Mouse (Mus musculus) lung, embryonic 14.5 days (tissue): ENCODE data around the gene Rnf167. TPM values are rescaled to one million over a fixed set of nuclear protein-coding genes. Genes with fewer than 3 reads are reported as not detected.

Source experiments
- ATAC-seq: fragments of 200-750 bp; cut with Nextera tagmentation; 2 replicates; pipeline ENCODE4 v1.8.0; 2017; ENCODE audit warnings: mild to moderate bottlenecking, moderate TSS enrichment, moderate library complexity; ENCODE audit not compliant: insufficient read depth
- DNase-seq: peaks from one replicate; pipeline ENCODE4 v3.0.0-alpha.2; 2015
- H3K27ac ChIP-seq: fragments of 300-500 bp; sonication (generic); 2 replicates; pipeline ENCODE4 v1.5.1; 2014; ENCODE audit warnings: low read depth, mild to moderate bottlenecking, moderate library complexity
- H3K27me3 ChIP-seq: fragments of 300-500 bp; sonication (generic); 2 replicates; pipeline ENCODE4 v1.6.1; 2014; ENCODE audit warnings: low read length, control low read depth; ENCODE audit not compliant: insufficient read depth
- H3K36me3 ChIP-seq: fragments of 300-500 bp; sonication (generic); 2 replicates; pipeline ENCODE4 v1.6.1; 2014; ENCODE audit warnings: control low read depth; ENCODE audit not compliant: insufficient read depth
- H3K4me1 ChIP-seq: fragments of 300-500 bp; sonication (generic); 2 replicates; pipeline ENCODE4 v1.6.1; 2014; ENCODE audit warnings: antibody characterized with exemption, control low read depth; ENCODE audit not compliant: insufficient read depth
- H3K4me2 ChIP-seq: fragments of 300-500 bp; sonication (generic); 2 replicates; pipeline ENCODE4 v1.6.1; 2014; ENCODE audit warnings: mild to moderate bottlenecking
- H3K4me3 ChIP-seq: fragments of 300-500 bp; sonication (generic); 2 replicates; pipeline ENCODE4 v1.5.1; 2014; ENCODE audit warnings: low read depth, low read length
- H3K9ac ChIP-seq: fragments of 300-500 bp; sonication (generic); 2 replicates; pipeline ENCODE4 v1.6.1; 2014
- H3K9me3 ChIP-seq: fragments of 300-500 bp; sonication (generic); 2 replicates; pipeline ENCODE4 v1.6.1; 2016; ENCODE audit warnings: low read depth, low read length, control low read depth
- CTCF ChIP-seq: IDR thresholded peaks from 2 replicates; pipeline ENCODE4 v1.5.1; 2016; ENCODE audit warnings: antibody characterized with exemption, low read depth
- WGBS: fragments of 180-500 bp; shearing (Covaris S2); extraction: QIAGEN DNeasy Blood & Tissue Kit; methylation state at CpG from one replicate; pipeline ENCODE4 v1.1.7; 2014; 5-methylcytosine and 5-hydroxymethylcytosine counted together
- polyA plus RNA-seq: library from polyadenylated mRNA; unstranded; fragments of >200 nt; fragmentation: Nextera tagmentation; extraction: Ambion mirVana; gene quantifications from 2 replicates; pipeline ENCODE4 v1.2.1, GENCODE M21; 2014

Rnf167 gene
- polyA plus RNA-seq: 97.0 and 98.8 TPM in 2 replicates

DNA sequence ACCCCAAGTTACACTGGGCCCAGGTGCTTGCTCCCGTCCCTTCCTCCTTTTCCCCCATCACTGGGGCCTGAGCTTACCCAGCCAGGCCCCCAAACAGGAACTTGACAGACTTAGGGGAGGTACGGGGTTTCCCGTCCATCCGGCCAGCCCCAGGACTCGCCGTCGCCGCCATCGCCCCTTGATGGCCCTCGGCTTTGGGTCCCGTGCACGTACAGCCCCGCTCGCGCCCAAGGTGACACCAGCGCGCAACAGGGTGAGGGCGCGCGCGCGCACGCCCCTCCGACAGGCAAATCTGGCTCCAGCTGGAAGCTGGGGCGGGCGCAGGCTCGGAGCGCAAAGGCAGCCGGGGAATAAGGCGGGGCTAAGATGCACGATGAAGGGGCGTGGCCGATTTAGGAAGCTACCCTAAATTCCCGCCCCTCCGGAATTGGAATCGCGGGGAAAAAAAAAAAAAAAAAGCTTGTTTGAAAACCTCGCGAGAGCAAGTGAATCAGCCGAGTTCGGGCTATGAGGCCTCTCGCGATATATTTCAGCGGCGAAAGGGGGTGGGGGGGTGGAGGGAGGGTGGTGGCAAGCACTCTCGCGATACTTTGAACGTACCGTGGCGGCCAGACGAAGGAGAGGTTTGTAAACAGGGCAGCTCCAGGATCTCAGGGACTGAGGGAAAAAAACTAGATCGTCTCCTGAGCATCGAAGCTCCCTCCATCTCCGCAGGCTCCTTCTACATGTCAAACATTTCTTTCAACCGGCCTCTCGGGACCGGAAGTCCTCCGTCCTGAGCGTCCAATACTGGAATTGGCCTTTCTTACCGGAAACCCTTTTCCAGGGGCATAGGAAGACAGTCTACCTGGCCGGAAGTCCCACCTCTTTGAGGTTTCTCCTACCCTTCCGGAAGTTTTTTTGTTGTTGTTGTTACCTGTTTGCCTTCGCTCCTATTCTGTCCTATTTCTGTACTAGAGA is at the start of gene Rnf167, which contains the start of gene Slc25a11:
Gene Rnf167 (plus strand): TSS at position 545 of the 960 bp plus-strand sequence.
Gene Slc25a11 (minus strand): TSS at position 789 of the 960 bp plus-strand sequence.
- TF ChIP-seq CTCF: no peak
- H3K9ac ChIP-seq: peak within 1 kb of the TSS; percentile 84
- ATAC-seq (peak; percentile 88), DNase-seq (peak; percentile 100)
- H3K4me1 ChIP-seq: peaks cover 8% of the 10 kb centered on the region
- peak within 1 kb of the TSS; percentile 98 for H3K4me2 ChIP-seq
- H3K4me3 ChIP-seq: peak within 1 kb of the TSS; percentile 74
- no peaks in the 10 kb centered on the region for H3K9me3 ChIP-seq
- H3K27ac ChIP-seq: peak within 1 kb of the TSS; percentile 95
- WGBS: under 1% methylated on average over 63 of the region's 63 CpGs
- no peaks in the 10 kb centered on the region for H3K27me3 ChIP-seq
- peaks cover 69% of the 10 kb centered on the region for H3K36me3 ChIP-seq

DNA sequence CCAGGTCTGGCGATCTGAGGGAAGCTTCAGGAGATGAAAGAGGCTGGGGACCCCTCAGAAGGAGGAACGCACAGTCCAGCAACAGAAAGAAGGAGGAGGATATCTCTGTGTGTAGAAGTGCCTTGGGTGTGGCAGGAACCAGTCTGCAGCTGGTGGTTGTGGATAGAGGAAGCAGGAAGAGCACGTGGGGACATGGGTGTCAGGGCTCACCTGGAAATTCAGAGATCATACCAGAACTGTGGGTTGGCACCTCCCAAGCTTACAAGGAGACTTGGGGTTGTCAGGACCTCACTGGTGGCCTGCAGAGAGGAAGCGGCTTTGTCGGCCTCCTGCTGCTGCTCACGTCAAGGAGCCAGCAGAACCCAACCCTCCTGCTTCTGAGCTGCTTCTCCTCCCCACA is 49.7 kb upstream of the Rnf167 start:
- H3K36me3 ChIP-seq: peaks cover 22% of the 10 kb centered on the region
- WGBS: 76% methylated on average over 6 of the region's 6 CpGs
- TF ChIP-seq CTCF: no peak

DNA sequence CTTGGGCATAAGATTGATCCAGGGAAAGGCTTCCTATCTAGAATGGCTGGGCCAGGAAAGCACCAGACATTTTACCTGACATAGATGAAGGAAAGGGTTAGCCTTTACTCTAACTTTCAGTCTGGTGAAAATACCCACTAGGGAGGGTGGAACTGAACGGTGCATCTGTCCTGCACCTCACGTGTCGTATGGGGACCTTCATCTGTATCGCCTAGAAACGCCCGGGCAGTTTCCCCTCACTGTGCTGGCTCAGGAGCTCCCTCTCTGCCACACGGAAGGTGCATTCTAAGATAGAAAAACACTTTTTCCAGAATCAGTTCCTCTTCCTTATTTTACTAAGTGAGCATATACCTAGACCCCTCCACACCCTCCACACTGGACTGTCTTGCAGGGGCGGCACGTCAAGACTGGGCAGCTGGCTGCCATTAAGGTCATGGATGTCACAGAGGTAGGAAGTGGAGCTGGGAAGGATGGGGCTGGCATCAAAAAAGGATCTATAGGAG is 48.5 kb upstream of the Rnf167 start:
- H3K36me3 ChIP-seq: peaks cover 25% of the 10 kb centered on the region

More for the DNA sequence above, 49.7 kb upstream of the Rnf167 start:
- H3K27me3 ChIP-seq: no peaks in the 10 kb centered on the region
- H3K9ac ChIP-seq: no peak overlapping the region
- H3K27ac ChIP-seq: no peak overlapping the region
- no peak for DNase-seq
- no peaks in the 10 kb centered on the region for H3K4me1 ChIP-seq
- ATAC-seq: no peak
- no peaks in the 10 kb centered on the region for H3K9me3 ChIP-seq
- H3K4me2 ChIP-seq: no peak overlapping the region
- no peak overlapping the region for H3K4me3 ChIP-seq

DNA sequence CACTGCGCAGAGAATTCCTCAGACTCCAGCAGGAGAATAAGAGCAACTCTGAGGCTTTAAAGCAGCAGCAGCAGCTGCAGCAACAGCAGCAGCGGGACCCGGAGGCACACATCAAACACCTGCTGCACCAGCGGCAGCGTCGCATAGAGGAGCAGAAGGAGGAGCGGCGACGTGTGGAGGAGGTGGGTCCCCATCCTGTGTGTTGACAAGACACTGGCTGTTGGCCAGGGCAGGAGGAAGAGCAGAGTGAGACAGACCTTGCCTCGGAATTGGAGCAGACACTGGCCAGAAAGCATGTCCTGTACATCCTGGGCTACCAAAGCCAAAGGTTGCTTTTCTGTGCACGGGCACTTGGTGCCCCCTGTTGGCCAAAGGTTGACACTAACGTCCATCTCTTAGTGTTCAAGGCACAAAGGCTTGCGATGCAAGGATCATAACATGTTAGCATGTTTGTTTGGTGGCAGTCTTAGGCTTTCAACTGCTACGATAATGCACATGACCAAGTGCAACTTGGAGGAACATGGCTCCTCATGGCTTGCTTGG is 41.9 kb upstream of the Rnf167 start:
- Histone ChIP-seq H3K4me2 (no peak overlapping the region), H3K4me3 (no peak overlapping the region), H3K36me3 (peaks cover 73% of the 10 kb centered on the region), H3K4me1 (no peaks in the 10 kb centered on the region), H3K9me3 (no peaks in the 10 kb centered on the region), H3K9ac (no peak overlapping the region), H3K27me3 (no peaks in the 10 kb centered on the region), H3K27ac (no peak overlapping the region)
- DNase-seq: peak; percentile 91
- WGBS: 52% methylated on average over 14 of the region's 14 CpGs
- peak; percentile 94 for TF ChIP-seq CTCF
- no peak for ATAC-seq

More for the DNA sequence above, 48.5 kb upstream of the Rnf167 start:
- ATAC-seq (no peak), DNase-seq (no peak)
- WGBS: 85% methylated on average over 9 of the region's 9 CpGs
- TF ChIP-seq CTCF: no peak
- Histone ChIP-seq H3K27me3 (no peaks in the 10 kb centered on the region), H3K4me2 (no peak overlapping the region), H3K4me3 (no peak overlapping the region), H3K27ac (no peak overlapping the region), H3K4me1 (no peaks in the 10 kb centered on the region), H3K9me3 (no peaks in the 10 kb centered on the region), H3K9ac (no peak overlapping the region)

DNA sequence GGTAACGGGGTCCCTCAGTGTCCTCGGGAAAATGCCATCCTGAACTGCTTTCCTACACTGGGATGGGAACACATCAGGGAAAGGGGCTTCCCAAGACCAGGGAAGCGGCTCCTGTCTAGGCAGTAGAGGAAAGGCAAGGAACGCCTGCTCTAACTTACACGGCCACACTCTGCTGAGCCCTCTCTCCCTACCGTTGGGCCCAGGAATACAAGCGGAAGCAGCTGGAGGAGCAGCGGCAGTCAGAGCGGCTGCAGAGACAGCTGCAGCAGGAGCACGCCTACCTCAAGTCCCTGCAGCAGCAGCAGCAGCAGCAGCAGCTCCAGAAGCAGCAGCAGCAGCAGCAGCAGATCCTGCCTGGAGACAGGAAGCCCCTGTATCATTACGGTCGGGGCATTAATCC is 40.3 kb upstream of the Rnf167 start:
- H3K36me3 ChIP-seq: peaks cover 82% of the 10 kb centered on the region
- H3K4me2 ChIP-seq: no peak overlapping the region
- H3K27ac ChIP-seq: no peak overlapping the region
- no peaks in the 10 kb centered on the region for H3K4me1 ChIP-seq
- no peak for TF ChIP-seq CTCF
- DNase-seq (no peak), ATAC-seq (no peak)
- no peak overlapping the region for H3K9ac ChIP-seq
- 64% methylated on average over 12 of the region's 12 CpGs for WGBS
- no peaks in the 10 kb centered on the region for H3K27me3 ChIP-seq
- no peaks in the 10 kb centered on the region for H3K9me3 ChIP-seq
- H3K4me3 ChIP-seq: no peak overlapping the region

DNA sequence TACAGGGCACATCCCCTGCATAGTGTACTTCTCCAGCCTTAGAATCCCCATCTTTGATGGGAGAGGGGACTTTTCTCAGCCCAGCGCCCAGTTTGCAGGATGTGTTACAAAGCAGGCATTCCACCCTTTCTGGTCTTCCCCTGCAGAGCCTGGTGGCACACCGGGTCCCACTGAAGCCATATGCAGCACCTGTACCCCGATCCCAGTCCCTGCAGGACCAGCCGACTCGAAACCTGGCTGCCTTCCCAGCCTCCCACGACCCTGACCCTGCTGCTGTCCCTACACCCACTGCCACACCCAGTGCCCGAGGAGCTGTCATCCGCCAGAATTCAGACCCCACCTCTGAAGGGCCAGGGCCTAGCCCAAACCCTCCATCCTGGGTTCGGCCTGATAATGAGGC is 39.4 kb upstream of the Rnf167 start:
- Histone ChIP-seq H3K27ac (no peak overlapping the region), H3K4me2 (no peak overlapping the region), H3K9me3 (no peaks in the 10 kb centered on the region), H3K27me3 (no peaks in the 10 kb centered on the region), H3K9ac (no peak overlapping the region), H3K36me3 (peaks cover 86% of the 10 kb centered on the region), H3K4me3 (no peak overlapping the region), H3K4me1 (no peaks in the 10 kb centered on the region)
- 80% methylated on average over 9 of the region's 9 CpGs for WGBS
- DNase-seq: no peak
- TF ChIP-seq CTCF: no peak
- no peak for ATAC-seq
